Mouse (Mus musculus) forebrain, embryonic 15.5 days (tissue): Measurements from ENCODE around the gene Rad51c. TPM values are rescaled to one million over a fixed set of nuclear protein-coding genes. Genes with fewer than 3 reads are reported as not detected.
"Not testable (repeated sequence)": the region's sequence is repeated elsewhere in the genome, so short reads cannot be mapped to it uniquely, and the experiment has no call there.

ENCODE experiments used
- ATAC-seq: fragments of 200-750 bp; cut with Nextera tagmentation; replicated peaks from 2 replicates; pipeline ENCODE4 v1.8.0; 2017; ENCODE audit warnings: mild to moderate bottlenecking, moderate TSS enrichment, moderate library complexity
- H3K27ac ChIP-seq: fragments of 300-500 bp; sonication (generic); replicated peaks from 2 replicates; pipeline ENCODE4 v1.5.1; 2015; ENCODE audit warnings: mild to moderate bottlenecking, inconsistent platforms
- H3K27me3 ChIP-seq: fragments of 300-500 bp; sonication (generic); 2 replicates; pipeline ENCODE4 v1.6.1; 2015; ENCODE audit warnings: inconsistent platforms
- H3K36me3 ChIP-seq: fragments of 300-500 bp; sonication (generic); 2 replicates; pipeline ENCODE4 v1.6.1; 2015; ENCODE audit warnings: mild to moderate bottlenecking, inconsistent platforms
- H3K4me1 ChIP-seq: fragments of 300-500 bp; sonication (generic); 2 replicates; pipeline ENCODE4 v1.6.1; 2015; ENCODE audit warnings: inconsistent platforms
- H3K4me2 ChIP-seq: fragments of 300-500 bp; sonication (generic); replicated peaks from 2 replicates; pipeline ENCODE4 v1.6.1; 2015; ENCODE audit warnings: mild to moderate bottlenecking, inconsistent platforms
- H3K4me3 ChIP-seq: fragments of 300-500 bp; sonication (generic); 2 replicates; pipeline ENCODE4 v1.5.1; 2015; ENCODE audit warnings: mild to moderate bottlenecking, inconsistent platforms
- H3K9ac ChIP-seq: fragments of 300-500 bp; sonication (generic); replicated peaks from 2 replicates; pipeline ENCODE4 v1.6.1; 2015; ENCODE audit warnings: mild to moderate bottlenecking, inconsistent platforms
- H3K9me3 ChIP-seq: fragments of 300-500 bp; sonication (generic); 2 replicates; pipeline ENCODE4 v1.6.1; 2016; ENCODE audit warnings: inconsistent platforms
- WGBS: fragments of 180-500 bp; shearing (Covaris S2); methylation state at CpG from one replicate; pipeline ENCODE4 v1.1.7; 2015; ENCODE audit warnings: mixed read lengths; 5-methylcytosine and 5-hydroxymethylcytosine counted together
- polyA plus RNA-seq: library from polyadenylated mRNA; unstranded; fragments of >200 nt; fragmentation: Nextera tagmentation; extraction: Ambion mirVana; gene quantifications from 2 replicates; pipeline ENCODE4 v1.2.1, GENCODE M21; 2015

The Rad51c gene
- 6.6 and 7.2 TPM in 2 replicates for polyA plus RNA-seq

DNA sequence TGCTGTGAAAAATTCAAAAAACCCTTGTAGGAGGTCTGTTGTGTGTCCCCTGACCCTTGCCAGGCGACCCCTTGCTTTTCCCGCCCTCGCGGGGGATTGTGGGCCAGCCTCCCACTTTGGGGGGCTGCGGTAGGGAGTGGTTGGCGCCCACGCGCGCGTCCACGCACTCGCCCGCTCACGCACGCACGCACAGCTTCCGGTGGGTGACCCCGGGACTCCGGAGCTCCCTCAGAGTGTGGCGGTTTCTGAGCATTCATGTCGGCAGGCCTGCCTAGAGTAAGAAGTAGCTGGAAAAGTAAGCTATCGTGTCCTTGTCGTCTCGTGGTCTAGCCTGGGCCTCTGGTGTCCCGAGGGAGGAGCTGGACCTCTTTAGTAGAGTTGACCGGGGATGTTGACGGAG lies at the start of gene Rad51c, which contains the start of gene Tex14:
Gene Rad51c, minus strand, starts transcription at position 79 of the 400 bp plus-strand sequence.
Gene Tex14, plus strand, starts transcription at position 190 of the 400 bp plus-strand sequence.
- H3K27ac ChIP-seq = peak within 1 kb of the TSS; percentile 91
- H3K27me3 ChIP-seq = no peaks in the 10 kb centered on the region
- H3K9ac ChIP-seq = peak within 1 kb of the TSS; percentile 60
- peak within 1 kb of the TSS; percentile 52 for H3K4me3 ChIP-seq
- peaks cover 5% of the 10 kb centered on the region for H3K4me1 ChIP-seq
- H3K36me3 ChIP-seq = no peaks in the 10 kb centered on the region
- H3K9me3 ChIP-seq = no peaks in the 10 kb centered on the region
- H3K4me2 ChIP-seq = peak within 1 kb of the TSS; percentile 48
- peak; percentile 44 for ATAC-seq
- 84% methylated on average over 27 of the region's 27 CpGs for WGBS

DNA sequence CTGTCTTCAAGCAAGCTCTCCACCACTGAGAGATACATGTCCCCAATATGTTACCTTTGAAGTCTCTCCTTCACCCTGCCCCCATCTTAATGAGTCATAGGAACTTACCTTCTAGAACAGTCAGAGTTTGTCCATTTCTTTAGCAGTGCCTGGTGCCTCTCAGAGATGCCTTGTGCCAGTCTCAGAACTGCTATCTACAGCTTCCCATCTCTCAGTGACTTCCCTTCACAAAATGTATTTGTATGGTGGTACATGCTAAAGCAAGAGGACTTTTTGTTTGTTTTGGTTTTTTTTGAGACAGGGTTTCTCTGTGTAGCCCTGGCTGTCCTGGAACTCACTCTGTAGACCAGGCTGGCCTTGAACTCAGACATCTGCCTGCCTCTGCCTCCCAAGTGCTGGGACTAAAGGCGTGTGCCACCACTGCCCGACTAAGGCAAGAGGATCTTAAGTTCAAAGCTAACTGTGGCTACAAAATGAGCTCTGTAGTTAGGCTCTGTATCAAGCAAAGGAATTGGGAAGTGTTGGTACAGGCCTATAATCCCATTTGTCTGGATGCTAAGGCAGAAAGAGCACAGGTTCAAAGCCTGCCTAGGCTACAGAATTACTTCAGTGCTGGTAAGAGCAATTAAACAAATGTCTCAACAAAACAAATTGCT lies 49.4 kb upstream of the Rad51c start:
- H3K4me1 ChIP-seq = peaks cover under 1% of the 10 kb centered on the region
- no peak overlapping the region for H3K9ac ChIP-seq
- no peaks in the 10 kb centered on the region for H3K27me3 ChIP-seq
- WGBS = 89% methylated on average over 2 of the region's 2 CpGs
- ATAC-seq = no peak
- no peaks in the 10 kb centered on the region for H3K9me3 ChIP-seq
- H3K36me3 ChIP-seq = no peaks in the 10 kb centered on the region
- no peak overlapping the region for H3K4me2 ChIP-seq
- H3K27ac ChIP-seq = no peak overlapping the region
- no peak overlapping the region for H3K4me3 ChIP-seq

DNA sequence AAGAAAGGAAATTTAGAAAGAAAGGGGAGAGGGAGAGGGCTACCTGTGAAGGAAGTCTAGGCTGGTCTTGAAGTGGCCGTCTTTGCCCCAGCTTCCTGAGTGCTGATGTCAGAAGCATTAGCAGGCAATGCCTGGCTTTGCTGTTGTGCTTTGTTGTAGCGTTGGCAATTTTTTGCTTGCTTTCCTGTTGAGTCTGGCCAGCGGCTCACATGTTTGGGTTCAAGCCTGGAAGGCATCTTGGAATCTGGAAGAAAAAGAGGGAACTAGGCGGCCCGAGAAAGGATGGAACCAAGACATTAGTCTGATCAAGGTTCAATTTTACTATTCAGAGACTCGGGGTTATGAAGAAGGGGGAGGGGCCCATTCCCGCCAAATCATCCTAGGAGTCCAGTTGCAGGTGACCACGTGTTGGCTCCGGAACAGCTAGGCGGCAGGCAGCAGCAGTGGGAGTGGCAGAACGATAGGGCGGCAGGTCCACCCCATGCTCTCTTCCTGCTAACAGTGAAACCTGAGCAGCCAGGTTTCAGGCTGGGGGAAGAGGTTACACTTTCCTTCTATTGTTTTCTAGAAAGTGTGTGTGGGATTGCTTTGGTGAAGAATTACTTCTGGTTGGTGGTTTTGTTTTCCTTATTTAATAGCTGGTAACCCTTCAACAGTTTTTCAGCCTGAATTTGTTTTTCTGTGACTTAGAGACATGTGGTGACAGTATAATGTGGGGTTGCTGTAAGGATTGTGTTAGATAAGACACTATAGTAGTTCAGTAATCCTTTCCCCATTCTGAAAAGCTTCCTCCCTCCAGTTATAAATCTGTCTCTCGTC lies 48.7 kb upstream of the Rad51c start:
- 21% methylated on average over 13 of the region's 13 CpGs for WGBS

DNA sequence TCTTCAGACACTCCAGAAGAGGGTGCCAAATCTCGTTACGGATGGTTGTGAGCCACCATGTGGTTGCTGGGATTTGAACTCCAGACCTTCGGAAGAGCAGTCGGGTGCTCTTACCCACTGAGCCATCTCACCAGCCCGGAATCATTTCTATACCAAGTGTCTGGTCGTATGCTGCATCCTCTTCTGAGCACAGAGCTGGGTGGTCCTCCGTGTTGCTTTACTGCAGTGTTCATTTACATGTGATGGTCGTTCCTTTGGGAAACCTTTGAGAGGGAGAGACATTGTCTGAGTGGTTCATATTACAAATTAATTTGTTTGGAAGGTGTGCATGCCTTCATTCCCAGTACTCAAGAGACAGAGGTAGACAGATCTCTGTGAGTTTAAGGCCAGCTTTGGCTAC lies 48.0 kb upstream of the Rad51c start:
- H3K27ac ChIP-seq, H3K4me2 ChIP-seq, H3K9ac ChIP-seq, ATAC-seq, H3K36me3 ChIP-seq, H3K9me3 ChIP-seq, H3K27me3 ChIP-seq, H3K4me1 ChIP-seq, H3K4me3 ChIP-seq: not testable (repeated sequence)
- WGBS = 79% methylated on average over 8 of the region's 8 CpGs

More for the DNA sequence above, 48.7 kb upstream of the Rad51c start:
- Histone ChIP-seq H3K4me3 (no peak overlapping the region), H3K27ac (no peak overlapping the region), H3K9ac (no peak overlapping the region), H3K4me1 (peaks cover 4% of the 10 kb centered on the region), H3K9me3 (no peaks in the 10 kb centered on the region), H3K27me3 (no peaks in the 10 kb centered on the region), H3K36me3 (no peaks in the 10 kb centered on the region), H3K4me2 (no peak overlapping the region)
- ATAC-seq = no peak

DNA sequence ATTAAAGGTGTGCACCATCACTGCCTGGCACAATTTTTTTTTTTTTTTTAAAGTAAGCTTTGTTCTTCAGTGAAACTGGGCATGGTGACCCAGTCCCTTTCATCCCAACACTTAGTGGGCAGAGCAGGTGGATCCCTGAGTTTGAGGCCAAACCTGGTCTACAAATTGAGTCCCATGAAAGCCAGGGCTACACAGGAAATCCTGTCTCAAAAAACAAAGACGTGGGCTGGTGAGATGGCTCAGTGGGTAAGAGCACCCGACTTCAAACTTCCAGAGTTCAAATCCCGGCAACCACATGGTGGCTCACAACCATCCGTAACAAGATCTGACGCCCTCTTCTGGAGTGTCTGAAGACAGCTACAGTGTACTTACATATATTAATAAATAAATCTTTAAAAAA lies 45.1 kb upstream of the Rad51c start:
- H3K27ac ChIP-seq, H3K4me2 ChIP-seq, ATAC-seq, H3K4me3 ChIP-seq, H3K4me1 ChIP-seq, H3K9me3 ChIP-seq, H3K9ac ChIP-seq, H3K36me3 ChIP-seq, H3K27me3 ChIP-seq: not testable (repeated sequence)
- WGBS = 62% methylated on average over 5 of the region's 5 CpGs

DNA sequence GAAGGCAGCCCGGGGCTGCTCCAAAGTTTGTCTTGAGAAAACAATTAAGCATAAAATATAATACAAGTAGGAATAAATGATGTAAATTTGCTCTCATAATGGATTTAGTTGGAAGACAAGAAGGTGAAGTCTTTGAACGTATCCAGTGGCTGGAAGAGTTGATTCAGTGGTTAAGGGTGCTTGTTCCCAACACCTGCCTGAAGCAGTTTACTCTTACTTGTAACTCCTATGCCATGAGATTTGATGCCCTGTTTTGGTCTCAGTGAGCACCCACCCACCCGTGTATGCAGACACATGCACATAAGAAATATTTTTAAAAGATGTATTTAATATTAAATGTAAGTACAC lies 44.4 kb upstream of the Rad51c start:
- no peaks in the 10 kb centered on the region for H3K36me3 ChIP-seq
- H3K4me1 ChIP-seq = peaks cover 10% of the 10 kb centered on the region
- WGBS = 12% methylated on average over 3 of the region's 3 CpGs
- H3K9ac ChIP-seq = no peak overlapping the region
- H3K27ac ChIP-seq = peak overlapping the region; percentile 80
- H3K4me3 ChIP-seq = no peak overlapping the region
- no peak overlapping the region; the same call in 1 of the 2 replicates for H3K4me2 ChIP-seq
- H3K27me3 ChIP-seq = no peaks in the 10 kb centered on the region
- H3K9me3 ChIP-seq = no peaks in the 10 kb centered on the region
- ATAC-seq = no peak

DNA sequence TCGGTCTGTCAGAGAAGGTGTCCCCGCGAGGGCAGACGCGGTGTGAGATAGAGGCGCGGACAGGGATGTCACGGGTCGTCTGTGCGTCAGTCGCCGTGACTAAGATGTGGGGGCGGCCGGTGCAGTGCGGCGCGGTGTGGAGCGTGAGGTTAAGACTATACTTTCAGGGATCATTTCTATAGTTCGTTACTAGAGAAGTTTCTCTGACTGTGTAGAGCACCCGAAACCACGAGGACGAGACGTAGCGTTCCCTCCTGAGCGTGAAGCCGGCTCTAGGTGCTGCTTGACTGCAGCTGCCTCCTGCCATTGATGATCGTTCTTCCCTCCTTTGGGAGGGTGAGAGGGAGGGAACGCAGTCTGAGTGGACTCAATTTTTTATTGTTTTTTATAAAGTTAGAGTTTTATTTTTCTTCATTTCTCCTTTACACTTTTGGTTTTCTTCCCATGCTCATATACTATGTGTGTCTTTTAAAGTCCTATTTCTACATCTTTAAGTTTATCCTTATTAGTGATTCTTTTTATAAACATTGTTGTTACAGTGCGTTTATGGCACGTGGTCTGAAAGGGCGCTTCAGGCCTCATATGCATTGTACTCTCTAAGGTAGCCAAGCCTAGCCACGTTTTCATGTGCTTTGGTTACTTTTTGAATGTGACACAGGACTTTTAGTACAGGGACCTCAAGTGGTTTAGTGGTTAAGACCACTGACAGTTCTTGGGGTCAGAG lies 43.9 kb upstream of the Rad51c start:
- H3K9me3 ChIP-seq, H3K27me3 ChIP-seq, H3K36me3 ChIP-seq, H3K4me1 ChIP-seq, H3K9ac ChIP-seq: not testable (repeated sequence)
- 0% methylated on average over 5 of the region's 32 CpGs for WGBS
- Histone ChIP-seq H3K4me2 (peak overlapping the region; percentile 59; the same call in 1 of the 2 replicates), H3K4me3 (peak overlapping the region; percentile 41; the same call in 1 of the 2 replicates), H3K27ac (peak overlapping the region; percentile 80)
- peak; percentile 96 for ATAC-seq

DNA sequence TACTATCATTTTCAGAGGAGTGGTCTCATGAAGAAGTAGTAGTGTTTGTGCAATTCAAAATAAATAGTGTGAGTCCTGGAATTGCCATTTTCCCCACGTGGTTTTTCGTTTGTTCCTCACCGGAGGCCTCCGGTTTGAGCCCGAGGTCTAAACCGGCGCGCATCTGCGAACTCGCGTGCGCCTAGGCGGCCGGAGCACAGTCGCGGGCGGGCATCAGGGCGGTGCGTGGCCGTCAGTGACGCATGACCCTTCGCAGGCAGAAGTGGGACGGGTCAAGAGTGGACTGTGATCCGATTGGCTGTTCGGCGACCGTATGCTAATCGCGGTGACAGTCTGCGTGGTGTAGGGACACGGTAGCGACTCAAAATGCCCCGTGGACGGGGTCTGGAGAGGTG lies 43.3 kb upstream of the Rad51c start:
- Histone ChIP-seq H3K27ac (peak overlapping the region; percentile 75), H3K9ac (peak overlapping the region; percentile 44), H3K4me2 (peak overlapping the region; percentile 59), H3K4me3 (peak overlapping the region; percentile 41)
- not testable (repeated sequence) for H3K4me1 ChIP-seq, H3K9me3 ChIP-seq, H3K36me3 ChIP-seq, H3K27me3 ChIP-seq
- WGBS = under 1% methylated on average over 34 of the region's 34 CpGs
- peak; percentile 95 for ATAC-seq

DNA sequence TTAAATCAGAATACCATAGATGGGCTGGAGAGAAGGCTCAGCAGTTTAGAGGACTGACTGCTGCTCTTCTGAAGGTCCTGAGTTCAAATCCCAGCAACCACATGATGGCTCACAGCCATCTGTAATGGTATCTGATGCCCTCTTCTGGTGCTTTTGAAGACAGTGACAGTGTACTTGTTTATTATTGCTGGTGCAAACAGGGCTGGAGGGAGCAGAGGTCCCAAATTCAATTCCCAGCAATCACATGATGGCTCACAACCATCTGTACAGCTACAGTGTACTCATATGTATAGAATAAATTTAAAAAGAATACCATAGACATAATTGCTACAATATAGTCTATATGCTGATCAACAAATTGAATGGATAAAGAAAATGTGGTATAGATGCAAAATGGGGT lies 42.7 kb upstream of the Rad51c start:
- Histone ChIP-seq H3K9me3 (no peaks in the 10 kb centered on the region), H3K27ac (no peak overlapping the region), H3K36me3 (no peaks in the 10 kb centered on the region), H3K4me1 (peaks cover 12% of the 10 kb centered on the region), H3K4me3 (no peak overlapping the region), H3K9ac (no peak overlapping the region), H3K27me3 (no peaks in the 10 kb centered on the region), H3K4me2 (no peak overlapping the region)
- ATAC-seq = no peak

DNA sequence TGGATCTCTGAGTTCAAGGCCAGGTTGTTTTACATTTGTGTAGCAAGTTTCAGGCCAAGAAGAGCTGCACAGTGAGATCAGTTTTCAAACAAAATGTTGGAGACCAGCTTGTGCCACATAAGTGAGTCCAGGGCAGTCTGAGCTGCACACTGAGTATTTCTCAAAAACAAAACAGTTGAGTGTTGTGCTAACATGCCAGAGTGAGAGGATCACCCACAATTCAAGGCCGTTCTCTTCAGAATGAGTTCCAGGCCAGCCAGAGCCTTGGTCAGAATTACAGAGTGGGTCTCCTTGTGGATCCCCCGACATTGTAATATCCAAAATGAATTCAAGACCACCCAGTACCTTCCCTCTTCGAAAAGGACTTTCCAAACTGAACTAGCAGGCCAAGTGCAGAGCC lies 41.4 kb upstream of the Rad51c start:
- Histone ChIP-seq H3K36me3 (no peaks in the 10 kb centered on the region), H3K4me1 (peaks cover 16% of the 10 kb centered on the region), H3K27ac (no peak overlapping the region), H3K4me2 (no peak overlapping the region), H3K27me3 (no peaks in the 10 kb centered on the region), H3K9ac (no peak overlapping the region), H3K9me3 (no peaks in the 10 kb centered on the region), H3K4me3 (no peak overlapping the region)
- WGBS = 82% methylated on average over 3 of the region's 3 CpGs
- ATAC-seq = no peak

DNA sequence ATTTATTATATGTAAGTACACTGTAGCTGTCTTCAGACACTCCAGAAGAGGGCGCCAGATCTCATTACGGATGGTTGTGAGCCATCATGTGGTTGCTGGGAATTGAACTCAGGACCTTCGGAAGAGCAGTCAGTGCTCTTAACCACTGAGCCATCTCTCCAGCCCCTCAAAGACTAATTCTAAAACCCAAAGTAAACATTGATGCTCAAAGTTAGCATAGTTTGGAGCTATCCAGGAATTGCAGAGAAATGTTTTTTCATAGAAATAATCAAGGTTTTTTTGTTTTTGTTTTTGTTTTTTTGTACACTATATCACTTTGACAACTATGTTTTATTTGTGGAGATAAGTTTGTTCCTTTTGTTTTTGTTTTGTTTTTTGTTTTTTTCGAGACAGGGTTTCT lies 40.8 kb upstream of the Rad51c start:
- not testable (repeated sequence) for H3K9ac ChIP-seq, H3K9me3 ChIP-seq, H3K27ac ChIP-seq, H3K27me3 ChIP-seq, H3K36me3 ChIP-seq, H3K4me2 ChIP-seq, H3K4me3 ChIP-seq, ATAC-seq
- H3K4me1 ChIP-seq = peaks cover 16% of the 10 kb centered on the region
- 48% methylated on average over 4 of the region's 4 CpGs for WGBS
